In the genomic region with DNA sequence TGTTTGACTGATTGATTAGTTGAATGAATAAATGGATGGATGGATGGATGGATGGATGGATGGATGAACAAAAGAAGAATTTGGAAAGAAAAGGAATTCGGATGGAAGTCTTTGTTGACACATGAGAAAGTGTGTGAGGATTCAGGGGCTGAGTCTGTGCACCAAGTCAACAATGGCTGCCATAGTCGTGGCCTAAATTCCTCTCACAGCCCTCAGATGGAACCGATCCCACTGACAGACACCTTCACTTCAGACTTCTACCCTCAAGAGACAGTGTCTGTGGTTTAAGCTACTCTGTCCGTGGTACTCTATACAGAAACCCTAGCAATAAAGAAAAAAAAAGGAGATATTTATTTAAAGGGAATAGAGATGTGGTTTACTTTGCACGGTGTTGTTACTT, we compare ENCODE assay signal across 35 mouse cellular contexts. TPM values are rescaled to one million over a fixed set of nuclear protein-coding genes. Genes with fewer than 3 reads are reported as not detected.
"Had no signal": no experiment of that assay in that cellular context is flagged by ENCODE, and none has a peak within 500 bp of the region (broad histone marks: within the 10 kb centered on the region; RNA-seq: fewer than 3 reads in every experiment).

No protein-coding gene starts in this region.

- H3K27me3 ChIP-seq: liver, embryonic 12.5 days; liver, embryonic 13.5 days; liver, embryonic 15.5 days; midbrain, embryonic 15.5 days had no signal

- H3K4me3 ChIP-seq: limb, embryonic 10.5 days; limb, embryonic 12.5 days; limb, embryonic 13.5 days; limb, embryonic 15.5 days; liver, embryonic 12.5 days; liver, embryonic 13.5 days; liver, embryonic 15.5 days; lung, embryonic 15.5 days; megakaryocyte, embryonic 14.5 days; midbrain, embryonic 10.5 days; midbrain, embryonic 12.5 days; midbrain, embryonic 13.5 days; midbrain, embryonic 15.5 days; myocyte had no signal

- H3K36me3 ChIP-seq: limb, embryonic 10.5 days; limb, embryonic 12.5 days; limb, embryonic 13.5 days; limb, embryonic 15.5 days; liver, embryonic 12.5 days; liver, embryonic 13.5 days; liver, embryonic 15.5 days; lung, embryonic 15.5 days; midbrain, embryonic 10.5 days; midbrain, embryonic 12.5 days; midbrain, embryonic 13.5 days; midbrain, embryonic 15.5 days had no signal

- H3K27ac ChIP-seq: limb, embryonic 10.5 days; limb, embryonic 12.5 days; limb, embryonic 13.5 days; limb, embryonic 15.5 days; liver, embryonic 12.5 days; liver, embryonic 13.5 days; liver, embryonic 14.5 days; liver, embryonic 15.5 days; lung, embryonic 15.5 days; macrophage; midbrain, embryonic 10.5 days; midbrain, embryonic 12.5 days; midbrain, embryonic 13.5 days; midbrain, embryonic 15.5 days had no signal

- H3K9me3 ChIP-seq: limb, embryonic 15.5 days; liver, embryonic 13.5 days; liver, embryonic 15.5 days; lung, embryonic 15.5 days; midbrain, embryonic 12.5 days; midbrain, embryonic 13.5 days; midbrain, embryonic 15.5 days had no signal

- H3K4me1 ChIP-seq: limb, embryonic 10.5 days; limb, embryonic 12.5 days; limb, embryonic 13.5 days; limb, embryonic 15.5 days; liver, embryonic 12.5 days; liver, embryonic 13.5 days; liver, embryonic 15.5 days; lung, embryonic 15.5 days; megakaryocyte, embryonic 14.5 days; midbrain, embryonic 12.5 days; midbrain, embryonic 15.5 days had no signal

- ATAC-seq: liver, embryonic 12.5 days; liver, postnatal 0 days; lung, postnatal 0 days; midbrain, embryonic 13.5 days; midbrain, embryonic 15.5 days; midbrain, embryonic 16.5 days had no signal

- DNase-seq: left cerebral cortex, postnatal 4 days; liver; liver, embryonic 13.5 days; liver, postnatal 0 days; lung, adult 18-20 months; lung, adult 2 months; lung, embryonic 14.5 days; lung, postnatal 10 days; lung, postnatal 14 days; lung, postnatal 36 days; lung, postnatal 4 days; midbrain, embryonic 14.5 days had no signal

RNA-seq across cellular contexts. Expression of a gene that starts 34.8 kb away (rescaled TPM):
- total RNA-seq: liver, adult 2 months; megakaryocyte progenitor cell, adult 5-6 weeks; megakaryocyte, adult 5-6 weeks; megakaryocyte-erythroid progenitor cell, adult 5-6 weeks; monocyte, adult 5-6 weeks had no signal
- polyA plus RNA-seq: liver, adult 2 months; liver, embryonic 13.5 days; liver, embryonic 14.5 days; liver, embryonic 15.5 days; liver, embryonic 16.5 days; liver, postnatal 0 days; macrophage; myocyte had no signal
